Mouse (Mus musculus): ENCODE measurements around the gene Clns1a.

GRCm38 (mm10) chr7:97647656-97648055 is 48.8 kb upstream of the Clns1a start:
- TF ChIP-seq CTCF (IDR thresholded peaks at IDR 0.05; ENCODE audit: control insufficient read depth, insufficient read depth, insufficient replicate concordance, low read depth, low read length) (no peak), POLR2A (IDR thresholded peaks at IDR 0.05; ENCODE audit: control insufficient read depth, low read depth, low read length) (no peak)
